ENCODE assay signal across 21 mouse cellular contexts in genomic region chr13:57311235-57311634, GRCm38 (mm10).
DNase-seq lines count a peak whose midpoint lies in the region; ATAC-seq and TF ChIP-seq lines count a peak whose summit lies in the region.
"Had no signal": no experiment of that assay in that cellular context is flagged by ENCODE, and none has a peak within 500 bp of the region (broad histone marks: within the 10 kb centered on the region; RNA-seq: fewer than 3 reads in every experiment).

No protein-coding gene starts in this region.

- no peak for ATAC-seq in kidney, embryonic 16.5 days (ENCODE audit: low FRiP score, low TSS enrichment)
- ATAC-seq: forebrain, embryonic 14.5 days; Patski had no signal

- H3K4me1 ChIP-seq in kidney, embryonic 16.5 days (ENCODE audit: insufficient read depth, low read length): no peaks in the 10 kb centered on the region
- H3K4me1 ChIP-seq in lung, adult 2 months (ENCODE audit: control insufficient read depth, insufficient read depth, low read length): no peaks in the 10 kb centered on the region

- TF ChIP-seq CTCF in lung, adult 2 months (IDR thresholded peaks at IDR 0.05; ENCODE audit: insufficient read depth, low read length): no peak

- H3K4me2 ChIP-seq in kidney, embryonic 16.5 days (replicated peaks; ENCODE audit: low read depth, low read length): no peak overlapping the region
- H3K4me2 ChIP-seq: embryonic facial prominence, embryonic 15.5 days; heart, embryonic 13.5 days; hindbrain, embryonic 15.5 days had no signal

- no peak overlapping the region for H3K9ac ChIP-seq in kidney, embryonic 16.5 days (replicated peaks; ENCODE audit: low read length)
- H3K9ac ChIP-seq: embryonic facial prominence, embryonic 15.5 days; heart, embryonic 13.5 days; hindbrain, embryonic 15.5 days had no signal

- H3K36me3 ChIP-seq in kidney, embryonic 16.5 days (ENCODE audit: insufficient read depth, low read length): no peaks in the 10 kb centered on the region
- H3K36me3 ChIP-seq: embryonic facial prominence, embryonic 15.5 days; forebrain, embryonic 10.5 days; heart, embryonic 13.5 days; hindbrain, embryonic 15.5 days had no signal

- TF ChIP-seq POLR2A in lung, adult 2 months (IDR thresholded peaks at IDR 0.05; ENCODE audit: borderline replicate concordance, extremely low read depth, low read depth, low read length): no peak

- WGBS in kidney, embryonic 16.5 days: 64% methylated on average over 2 of the region's 2 CpGs
- WGBS in lung, adult 2 months: 31% methylated on average over 2 of the region's 2 CpGs

- no peak overlapping the region for H3K27ac ChIP-seq in kidney, embryonic 16.5 days (ENCODE audit: low read length)
- H3K27ac ChIP-seq: embryonic facial prominence, embryonic 15.5 days; forebrain, embryonic 10.5 days; heart, embryonic 13.5 days; hindbrain, embryonic 15.5 days had no signal

- H3K9me3 ChIP-seq in kidney, embryonic 16.5 days (ENCODE audit: low read length): no peaks in the 10 kb centered on the region
- H3K9me3 ChIP-seq: embryonic facial prominence, embryonic 15.5 days; forebrain, embryonic 10.5 days; hindbrain, embryonic 15.5 days had no signal

- no peaks in the 10 kb centered on the region for H3K27me3 ChIP-seq in kidney, embryonic 16.5 days (ENCODE audit: insufficient read depth, low read length)
- H3K27me3 ChIP-seq: embryonic facial prominence, embryonic 15.5 days; heart, embryonic 13.5 days; hindbrain, embryonic 15.5 days had no signal

- DNase-seq in kidney, postnatal 10 days: peak; percentile 23
- DNase-seq in lung, postnatal 36 days: peak; percentile 8
- DNase-seq in lung, adult 2 months: no peak
- DNase-seq in NIH3T3 (ENCODE audit: low read depth): peak; percentile 2
- DNase-seq in urinary bladder, postnatal 14 days (ENCODE audit: low spot score): no peak
- DNase-seq in cerebellum, postnatal 36 days: no peak
- DNase-seq: adrenal gland, adult 8-10 months; cerebellum, adult 2 months; cerebellum, postnatal 10 days; embryo, embryonic 11 days; gastrocnemius, postnatal 36 days; heart, adult 18-20 months; heart, postnatal 36 days had no signal

- no peak overlapping the region for H3K4me3 ChIP-seq in kidney, embryonic 16.5 days (ENCODE audit: low read length)
- no peak overlapping the region for H3K4me3 ChIP-seq in lung, adult 2 months (replicated peaks; ENCODE audit: extremely low read depth, low read depth, low read length)
- H3K4me3 ChIP-seq: embryonic facial prominence, embryonic 15.5 days; erythroblast, embryonic 14.5 days; forebrain, embryonic 10.5 days; heart, embryonic 13.5 days; hindbrain, embryonic 15.5 days had no signal

Comparison
In these comparisons a context has a peak if more than half of its experiments do, and no peak if none do; other contexts are left out.
1. DNase-seq: peak in kidney, postnatal 10 days (single experiment), lung, postnatal 36 days (single experiment) and NIH3T3 (single experiment); none in lung, adult 2 months (single experiment), urinary bladder, postnatal 14 days (single experiment) and cerebellum, postnatal 36 days (0 of 2).